Mouse (Mus musculus) heart, embryonic 10.5 days (tissue): ENCODE results near the gene Qrich2. TPM values are rescaled to one million over a fixed set of nuclear protein-coding genes. Genes with fewer than 3 reads are reported as not detected.

Experiments
- DNase-seq: peaks from one replicate; pipeline ENCODE4 v3.0.0-alpha.2; 2017; ENCODE audit warnings: low spot score
- H3K27ac ChIP-seq: fragments of 300-500 bp; sonication (generic); 2 replicates; pipeline ENCODE4 v1.5.1; 2016; ENCODE audit warnings: mild to moderate bottlenecking
- H3K27me3 ChIP-seq: fragments of 300-500 bp; sonication (generic); 2 replicates; pipeline ENCODE4 v1.6.1; 2016; ENCODE audit warnings: mild to moderate bottlenecking; ENCODE audit not compliant: poor library complexity, insufficient read depth, severe bottlenecking
- H3K36me3 ChIP-seq: fragments of 300-500 bp; sonication (generic); 2 replicates; pipeline ENCODE4 v1.6.1; 2016; ENCODE audit warnings: mild to moderate bottlenecking, moderate library complexity
- H3K4me1 ChIP-seq: fragments of 300-500 bp; sonication (generic); 2 replicates; pipeline ENCODE4 v1.6.1; 2016; ENCODE audit warnings: mild to moderate bottlenecking
- H3K4me3 ChIP-seq: fragments of 300-500 bp; sonication (generic); 2 replicates; pipeline ENCODE4 v1.5.1; 2016; ENCODE audit warnings: mild to moderate bottlenecking, moderate library complexity
- H3K9me3 ChIP-seq: fragments of 300-500 bp; sonication (generic); 2 replicates; pipeline ENCODE4 v1.6.1; 2016; ENCODE audit warnings: mild to moderate bottlenecking, moderate library complexity
- whole genome bisulfite sequencing: fragments of 180-500 bp; shearing (Covaris S2); methylation state at CpG from one replicate; pipeline ENCODE4 v1.1.7; 2016; 5-methylcytosine and 5-hydroxymethylcytosine counted together
- polyA plus RNA-seq: library from polyadenylated mRNA; unstranded; fragments of >200 nt; fragmentation: Nextera tagmentation; extraction: Ambion mirVana; gene quantifications from 2 replicates; pipeline ENCODE4 v1.2.1, GENCODE M21; 2016

Qrich2 gene
- polyA plus RNA-seq, 1 experiment from 2014 or later: 0.30 TPM

DNA sequence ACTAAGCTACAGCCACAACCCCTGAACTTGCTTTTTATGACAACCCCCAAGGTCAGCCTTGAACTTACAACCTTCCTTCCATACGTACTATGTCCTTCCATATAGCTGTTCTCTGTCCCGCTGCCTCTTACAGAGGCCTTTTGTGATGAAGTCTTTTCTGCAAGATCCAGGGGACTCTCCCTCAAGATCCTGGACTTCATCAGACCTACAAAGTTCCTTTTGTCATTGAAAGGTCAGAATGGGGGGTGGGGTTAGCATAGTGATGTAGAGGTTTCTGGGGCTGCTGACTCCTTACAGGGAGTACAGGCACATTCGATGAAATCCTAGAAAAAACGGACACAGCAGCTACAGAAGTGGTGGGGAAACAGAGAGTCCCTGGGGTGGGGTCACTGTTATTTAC lies 6.3 kb downstream of the Qrich2 start:
- H3K4me3 ChIP-seq: no peak overlapping the region
- H3K27ac ChIP-seq: no peak overlapping the region
- no peaks in the 10 kb centered on the region for H3K36me3 ChIP-seq
- peaks cover 20% of the 10 kb centered on the region for H3K27me3 ChIP-seq
- H3K9me3 ChIP-seq: no peaks in the 10 kb centered on the region
- peaks cover 14% of the 10 kb centered on the region for H3K4me1 ChIP-seq
- DNase-seq: no peak
- WGBS: 57% methylated on average over 4 of the region's 4 CpGs

DNA sequence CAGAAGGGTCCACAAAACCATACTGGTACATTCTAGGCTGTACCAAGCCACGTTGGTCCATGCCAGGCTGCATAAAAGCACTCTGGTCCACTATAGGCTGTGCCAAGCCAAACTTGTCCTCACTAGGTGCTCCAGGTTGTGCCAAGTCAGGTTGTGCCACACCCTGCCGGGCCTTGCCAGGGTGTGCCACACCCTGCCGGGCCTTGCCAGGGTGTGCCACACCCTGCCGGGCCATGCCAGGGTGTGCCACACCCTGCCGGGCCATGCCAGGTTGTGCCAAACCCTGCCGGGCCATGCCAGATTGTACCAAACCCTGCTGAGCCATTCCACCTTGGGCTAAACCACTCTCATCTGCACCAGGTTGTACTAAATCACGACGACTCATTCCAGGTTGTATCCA lies 9.8 kb downstream of the Qrich2 start:
- H3K4me1 ChIP-seq: peaks cover 7% of the 10 kb centered on the region; the same call in 1 of the 2 replicates
- no peak overlapping the region for H3K4me3 ChIP-seq
- no peak for DNase-seq
- H3K27me3 ChIP-seq: peaks cover 34% of the 10 kb centered on the region
- H3K36me3 ChIP-seq: no peaks in the 10 kb centered on the region
- H3K27ac ChIP-seq: no peak overlapping the region
- H3K9me3 ChIP-seq: no peaks in the 10 kb centered on the region
- WGBS: 82% methylated on average over 8 of the region's 8 CpGs

DNA sequence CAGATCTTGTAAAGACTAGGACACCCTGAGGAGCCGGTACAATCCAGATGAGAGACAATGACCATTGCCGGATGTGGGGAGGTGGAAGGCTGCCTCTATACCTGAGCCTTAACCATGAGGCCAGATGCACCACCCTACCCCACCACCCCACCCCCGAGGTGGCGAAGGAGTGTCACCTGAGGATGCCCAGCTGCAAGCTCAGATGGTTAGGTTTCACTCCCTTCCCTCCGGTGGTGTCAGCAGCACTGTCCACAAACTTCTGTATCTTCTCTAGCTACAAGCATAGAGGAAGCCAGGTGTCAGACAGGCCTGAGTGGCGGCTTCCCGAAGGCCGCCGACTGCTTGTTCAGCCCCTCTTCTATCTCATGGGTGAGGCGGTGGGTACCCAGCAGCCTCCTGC lies 12.2 kb downstream of the Qrich2 start:
- no peaks in the 10 kb centered on the region for H3K4me1 ChIP-seq
- no peak overlapping the region for H3K27ac ChIP-seq
- H3K9me3 ChIP-seq: no peaks in the 10 kb centered on the region
- DNase-seq: no peak
- H3K36me3 ChIP-seq: no peaks in the 10 kb centered on the region
- 84% methylated on average over 10 of the region's 10 CpGs for WGBS
- no peak overlapping the region for H3K4me3 ChIP-seq
- peaks cover 32% of the 10 kb centered on the region for H3K27me3 ChIP-seq

DNA sequence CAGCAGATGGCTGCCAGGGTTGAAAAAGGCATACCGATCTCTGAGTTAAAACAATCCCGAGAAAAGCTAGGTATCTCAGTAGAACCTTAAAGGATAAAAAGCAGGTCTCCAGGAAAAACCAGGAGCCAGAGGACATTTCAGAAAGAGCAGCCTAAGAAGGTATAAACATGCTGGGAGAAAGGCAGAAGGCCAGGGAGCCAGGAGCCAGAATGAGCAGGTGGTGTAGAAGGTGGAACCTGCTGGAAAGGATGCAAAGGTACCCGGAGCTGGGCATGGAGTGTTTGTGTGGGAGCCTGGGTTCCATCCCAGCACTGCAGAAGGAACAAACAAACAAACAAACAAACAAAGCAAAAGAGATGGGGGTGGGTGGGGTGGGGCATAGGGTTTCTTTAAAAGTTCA lies 16.7 kb downstream of the Qrich2 start:
- peaks cover 34% of the 10 kb centered on the region for H3K27me3 ChIP-seq
- H3K4me3 ChIP-seq: no peak overlapping the region
- H3K36me3 ChIP-seq: no peaks in the 10 kb centered on the region
- peaks cover 18% of the 10 kb centered on the region for H3K4me1 ChIP-seq
- no peaks in the 10 kb centered on the region for H3K9me3 ChIP-seq
- WGBS: 86% methylated on average over 3 of the region's 3 CpGs
- no peak for DNase-seq
- no peak overlapping the region for H3K27ac ChIP-seq

DNA sequence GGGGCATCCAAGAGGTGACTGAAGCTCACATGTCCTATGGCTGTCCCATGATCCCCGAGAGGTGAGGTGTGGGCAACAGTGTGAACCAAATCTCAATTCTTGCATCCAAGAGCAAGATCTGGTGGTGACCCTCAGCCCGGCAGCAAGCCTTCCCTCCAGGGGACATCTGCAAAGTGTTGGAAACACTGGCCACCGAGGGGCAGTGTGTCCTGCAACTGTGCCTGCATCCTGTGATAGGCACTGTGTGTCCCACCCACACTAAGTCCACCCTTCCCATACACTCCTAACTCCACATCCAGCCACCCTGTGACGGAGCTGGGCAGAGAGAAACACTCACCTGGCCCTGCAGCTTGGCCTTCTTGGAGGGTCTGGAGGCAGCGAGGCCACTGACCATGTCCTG lies 18.2 kb downstream of the Qrich2 start:
- Histone ChIP-seq H3K36me3 (no peaks in the 10 kb centered on the region), H3K27me3 (peaks cover 25% of the 10 kb centered on the region), H3K9me3 (no peaks in the 10 kb centered on the region), H3K4me3 (no peak overlapping the region), H3K27ac (no peak overlapping the region), H3K4me1 (peaks cover 23% of the 10 kb centered on the region)
- whole genome bisulfite sequencing: 66% methylated on average over 5 of the region's 5 CpGs
- DNase-seq: no peak

DNA sequence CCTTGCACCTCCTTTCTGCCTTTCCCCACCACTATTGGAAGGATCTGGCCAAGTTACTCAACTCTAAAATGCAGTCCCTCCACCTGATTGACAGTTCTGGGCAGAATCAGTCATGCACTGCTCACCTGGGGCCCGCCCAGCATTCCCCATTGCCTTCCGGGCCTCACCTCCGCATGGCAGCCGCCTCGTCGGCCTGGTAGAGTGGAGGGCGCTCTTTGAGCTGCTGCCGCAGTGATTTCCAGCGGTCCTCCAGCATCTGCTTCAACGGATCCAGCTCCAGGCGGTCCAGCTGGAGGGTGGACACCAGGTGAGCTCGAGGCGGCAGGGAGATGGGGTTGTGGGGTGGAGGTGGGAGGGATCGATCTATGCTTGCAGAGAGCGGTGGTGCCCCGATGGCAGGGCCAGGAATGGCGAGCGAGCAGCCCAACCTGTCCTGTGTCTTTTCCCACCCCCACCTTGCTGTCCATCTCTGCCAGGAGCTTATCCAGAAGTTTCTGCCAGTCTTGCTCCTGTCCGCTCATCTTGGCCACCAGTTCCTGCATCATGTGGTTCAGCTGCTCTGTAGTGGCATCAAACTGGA lies 19.6 kb downstream of the Qrich2 start:
- peaks cover 33% of the 10 kb centered on the region for H3K4me1 ChIP-seq
- H3K9me3 ChIP-seq: no peaks in the 10 kb centered on the region
- peaks cover 25% of the 10 kb centered on the region for H3K27me3 ChIP-seq
- 13% methylated on average over 19 of the region's 19 CpGs for WGBS
- H3K4me3 ChIP-seq: no peak overlapping the region
- H3K36me3 ChIP-seq: no peaks in the 10 kb centered on the region
- no peak for DNase-seq
- H3K27ac ChIP-seq: 0 out of 2 replicates have a peak overlapping the region, but pooled peaks have one; percentile 18

DNA sequence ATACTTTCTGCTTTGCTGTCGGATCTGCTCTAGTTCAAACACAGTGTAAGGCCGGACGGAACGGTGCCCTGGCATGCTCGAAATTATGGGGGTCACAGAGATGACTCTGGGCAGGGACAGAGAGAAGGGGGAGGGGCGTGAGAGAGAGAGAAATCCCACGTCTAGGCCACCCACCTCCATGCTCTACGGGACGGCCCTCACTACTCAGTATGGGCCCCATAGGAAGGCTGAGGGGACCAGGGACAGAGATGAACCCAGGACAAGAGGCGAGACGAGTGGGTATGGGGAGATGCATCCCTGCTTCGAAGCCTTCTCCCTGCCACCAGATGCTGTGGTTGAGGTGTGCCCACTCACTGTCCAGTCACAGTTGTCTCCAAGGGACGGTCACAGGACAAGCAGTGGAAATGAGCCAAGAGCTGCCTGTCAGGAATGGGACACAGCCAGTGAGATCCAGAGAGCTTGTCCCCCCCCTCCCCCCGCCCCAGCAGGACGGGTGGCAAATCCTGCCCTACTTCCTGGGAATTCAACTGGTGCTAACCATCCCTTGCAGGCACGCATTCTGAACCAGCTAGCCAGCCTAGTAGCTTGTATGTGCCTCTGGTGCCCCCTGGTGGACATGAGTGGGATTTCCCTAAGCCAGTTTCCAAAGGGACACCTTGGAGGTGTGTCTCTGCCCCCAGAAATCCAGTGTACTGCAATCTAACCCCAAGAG lies 20.3 kb downstream of the Qrich2 start:
- 23% methylated on average over 16 of the region's 16 CpGs for WGBS
- DNase-seq: peak; percentile 95
- peak overlapping the region; percentile 2; the same call in 1 of the 2 replicates for H3K27ac ChIP-seq
- peaks cover 25% of the 10 kb centered on the region for H3K27me3 ChIP-seq
- H3K4me1 ChIP-seq: peaks cover 35% of the 10 kb centered on the region
- no peaks in the 10 kb centered on the region for H3K9me3 ChIP-seq
- no peak overlapping the region for H3K4me3 ChIP-seq
- no peaks in the 10 kb centered on the region for H3K36me3 ChIP-seq

DNA sequence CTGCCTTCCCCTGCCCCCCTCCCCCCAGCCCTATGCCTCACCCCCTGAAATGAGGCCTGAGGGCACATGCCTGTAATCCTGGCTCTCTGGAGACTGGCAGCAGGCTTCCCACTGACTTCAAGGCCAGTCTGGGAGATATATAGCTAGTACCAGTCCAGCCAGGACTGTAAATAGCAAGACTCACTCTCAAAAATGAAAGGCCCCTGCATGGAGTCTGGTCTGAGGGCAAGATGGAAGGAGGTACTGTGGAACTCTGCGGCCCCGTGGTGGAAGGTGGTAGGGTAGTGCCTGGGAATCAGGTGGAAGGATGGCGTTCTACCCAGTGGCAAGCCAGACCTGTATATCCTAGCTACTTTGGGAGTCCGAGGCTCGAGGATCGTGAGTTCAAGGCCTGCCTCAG lies 22.1 kb downstream of the Qrich2 start:
- H3K27ac ChIP-seq: no peak overlapping the region
- peaks cover 25% of the 10 kb centered on the region for H3K27me3 ChIP-seq
- WGBS: 80% methylated on average over 6 of the region's 6 CpGs
- DNase-seq: no peak
- peaks cover 8% of the 10 kb centered on the region for H3K36me3 ChIP-seq
- H3K4me3 ChIP-seq: no peak overlapping the region
- no peaks in the 10 kb centered on the region for H3K9me3 ChIP-seq
- H3K4me1 ChIP-seq: peaks cover 52% of the 10 kb centered on the region

DNA sequence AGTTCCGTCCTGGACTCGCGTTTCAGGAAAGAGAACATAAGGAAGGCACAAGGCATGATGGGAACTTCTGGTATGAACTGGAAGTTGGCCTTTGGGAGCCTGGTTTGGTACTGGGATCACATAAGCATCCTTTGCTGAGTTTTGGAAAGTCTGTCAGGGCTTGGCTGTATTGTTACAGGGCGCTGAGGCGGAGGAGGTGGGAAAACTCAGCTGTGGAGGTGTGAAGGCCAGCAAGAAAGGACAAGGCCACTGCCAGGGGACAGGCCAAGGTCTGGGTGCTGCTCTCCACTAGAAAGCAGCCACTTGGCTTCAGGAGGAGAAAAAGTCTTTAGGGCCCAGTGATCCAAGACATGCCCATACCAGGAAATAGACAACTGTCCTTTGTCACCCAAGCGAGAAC lies 22.7 kb downstream of the Qrich2 start:
- Histone ChIP-seq H3K36me3 (peaks cover 10% of the 10 kb centered on the region), H3K4me1 (peaks cover 52% of the 10 kb centered on the region), H3K27me3 (peaks cover 22% of the 10 kb centered on the region), H3K4me3 (no peak overlapping the region), H3K9me3 (no peaks in the 10 kb centered on the region), H3K27ac (0 out of 2 replicates have a peak overlapping the region, but pooled peaks have one; percentile 3)
- no peak for DNase-seq
- WGBS: 87% methylated on average over 6 of the region's 6 CpGs

DNA sequence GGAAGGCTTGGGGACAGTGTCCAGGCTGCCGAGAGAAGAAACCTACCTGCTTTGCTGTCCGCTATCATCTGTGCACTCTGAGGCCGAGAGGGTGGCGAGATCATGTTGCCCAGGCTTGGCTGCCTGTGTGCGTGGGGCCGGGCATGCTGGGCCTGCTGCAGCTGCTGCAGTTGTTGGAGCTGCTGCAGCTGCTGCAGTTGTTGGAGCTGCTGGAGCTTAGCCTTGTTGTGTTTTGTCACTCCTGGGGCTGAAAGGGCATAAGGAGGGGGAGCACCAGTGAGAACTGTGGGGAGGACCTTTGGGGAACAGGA lies 23.2 kb downstream of the Qrich2 start:
- no peak for DNase-seq
- Histone ChIP-seq H3K4me1 (peaks cover 52% of the 10 kb centered on the region), H3K27ac (0 out of 2 replicates have a peak overlapping the region, but pooled peaks have one; percentile 3), H3K36me3 (peaks cover 10% of the 10 kb centered on the region), H3K27me3 (peaks cover 17% of the 10 kb centered on the region), H3K4me3 (no peak overlapping the region), H3K9me3 (no peaks in the 10 kb centered on the region)
- WGBS: 62% methylated on average over 6 of the region's 6 CpGs

DNA sequence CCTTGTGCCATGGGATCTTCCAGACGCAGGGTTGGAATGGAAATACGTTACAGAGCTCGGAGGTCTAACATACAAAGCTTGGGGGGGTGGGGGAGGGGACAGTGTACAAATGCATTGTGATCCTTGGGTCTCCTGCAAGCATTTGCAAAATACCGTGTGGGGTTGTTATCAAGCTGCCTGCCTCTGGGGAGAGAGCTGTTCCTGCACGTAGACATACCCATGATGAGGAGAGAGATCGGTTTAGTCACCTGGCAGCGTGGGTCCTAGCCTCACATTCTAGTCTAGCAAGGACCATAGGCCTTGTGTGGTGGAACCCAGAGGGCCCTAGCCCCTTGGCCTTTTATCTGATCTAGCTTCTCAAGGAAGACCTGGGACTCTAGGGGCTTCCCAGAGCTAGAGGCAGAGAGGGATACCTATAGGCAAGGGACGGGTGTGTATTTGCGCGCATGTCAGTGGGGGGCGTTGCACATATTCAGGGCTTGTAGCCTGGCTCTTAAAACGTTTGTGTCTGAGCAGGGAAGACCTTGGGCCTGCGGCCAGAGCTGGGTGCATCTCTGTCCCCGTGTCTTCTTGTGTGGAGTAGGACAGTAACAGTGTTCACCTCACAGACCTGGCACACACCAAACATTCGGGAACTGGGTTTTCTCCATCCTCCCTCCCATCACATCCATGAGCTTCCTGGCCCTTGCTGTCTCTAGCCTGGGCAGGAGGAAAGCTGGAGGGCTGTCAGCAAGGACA lies 23.7 kb downstream of the Qrich2 start:
- WGBS: 74% methylated on average over 15 of the region's 15 CpGs
- DNase-seq: no peak
- H3K27ac ChIP-seq: 0 out of 2 replicates have a peak overlapping the region, but pooled peaks have one; percentile 3

DNA sequence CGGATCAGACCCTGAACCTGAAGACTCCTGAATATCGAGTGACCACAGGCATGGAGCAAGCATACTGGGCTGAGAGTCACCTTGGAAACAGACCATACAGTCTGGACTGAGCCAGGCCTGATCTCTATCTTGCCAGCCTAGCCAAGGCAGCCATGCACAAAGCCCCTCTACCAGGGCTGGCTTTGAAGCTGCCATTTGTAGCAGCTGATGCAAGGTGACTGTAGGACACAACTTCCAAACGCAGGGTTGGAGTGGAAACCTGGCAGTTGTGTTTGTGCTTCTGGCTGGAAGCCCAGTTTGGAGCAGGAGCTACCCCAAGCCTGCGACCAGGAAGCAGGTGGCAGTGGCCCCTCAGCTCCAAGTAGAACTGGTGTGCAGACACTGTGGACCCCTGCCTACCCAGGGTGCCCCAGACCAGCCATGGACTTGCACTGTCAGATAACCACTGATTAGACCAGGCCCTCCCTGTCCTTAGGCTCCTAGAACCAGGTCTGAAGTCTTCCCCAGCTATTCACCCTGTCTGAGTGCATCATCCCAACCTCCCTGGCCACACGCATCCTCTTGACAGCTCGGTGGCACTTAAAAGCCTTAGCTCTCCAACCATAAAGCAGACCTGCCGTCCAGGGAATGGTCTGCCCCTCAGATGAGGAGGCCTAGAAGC lies 25.5 kb downstream of the Qrich2 start:
- no peaks in the 10 kb centered on the region for H3K27me3 ChIP-seq
- no peaks in the 10 kb centered on the region for H3K9me3 ChIP-seq
- DNase-seq: no peak
- peaks cover 67% of the 10 kb centered on the region for H3K4me1 ChIP-seq
- no peak overlapping the region for H3K27ac ChIP-seq
- WGBS: 79% methylated on average over 7 of the region's 7 CpGs
- H3K36me3 ChIP-seq: peaks cover 30% of the 10 kb centered on the region
- H3K4me3 ChIP-seq: no peak overlapping the region

More for the DNA sequence above, 23.7 kb downstream of the Qrich2 start:
- H3K27me3 ChIP-seq: peaks cover 12% of the 10 kb centered on the region
- no peaks in the 10 kb centered on the region for H3K9me3 ChIP-seq
- peaks cover 15% of the 10 kb centered on the region for H3K36me3 ChIP-seq
- H3K4me3 ChIP-seq: no peak overlapping the region
- peaks cover 58% of the 10 kb centered on the region for H3K4me1 ChIP-seq
